ENCODE assay signal across 8 mouse cellular contexts in genomic region chr2:165782324-165782723, GRCm38 (mm10).
DNase-seq lines count a peak whose midpoint lies in the region; ATAC-seq lines count a peak whose summit lies in the region.

No protein-coding gene starts in this region.

- ATAC-seq in hindbrain, embryonic 14.5 days (ENCODE audit: low FRiP score): no peak

- no peak overlapping the region for H3K27ac ChIP-seq in hindbrain, embryonic 14.5 days

- no peaks in the 10 kb centered on the region for H3K9me3 ChIP-seq in hindbrain, embryonic 14.5 days (ENCODE audit: control insufficient read depth, low read length)

- H3K4me1 ChIP-seq in hindbrain, embryonic 14.5 days (replicated peaks; ENCODE audit: control insufficient read depth, insufficient read depth, low read length): no peaks in the 10 kb centered on the region; the same call in 1 of the 2 replicates

- no peaks in the 10 kb centered on the region for H3K27me3 ChIP-seq in hindbrain, embryonic 14.5 days (ENCODE audit: control insufficient read depth, insufficient read depth, low read length)

- H3K4me2 ChIP-seq in hindbrain, embryonic 14.5 days (replicated peaks): no peak overlapping the region

- peaks cover 47% of the 10 kb centered on the region for H3K36me3 ChIP-seq in hindbrain, embryonic 14.5 days (replicated peaks; ENCODE audit: control insufficient read depth, insufficient read depth)

- no peak overlapping the region for H3K4me3 ChIP-seq in hindbrain, embryonic 14.5 days (replicated peaks; ENCODE audit: low read length)

- 38% methylated on average over 5 of the region's 5 CpGs for WGBS in hindbrain, embryonic 14.5 days

- H3K9ac ChIP-seq in hindbrain, embryonic 14.5 days: no peak overlapping the region

- DNase-seq in MEL-GATA-1-ER (ENCODE audit: extremely low read depth, low read depth): peak; percentile 31
- peak; percentile 64 for DNase-seq in cerebellum, adult 11-12 months
- peak; percentile 83 for DNase-seq in forelimb bud, embryonic 11.5 days (ENCODE audit: low read depth, low spot score)
- peak; percentile 95 for DNase-seq in hindbrain, embryonic 14.5 days (ENCODE audit: low spot score)
- peak; percentile 83 to 89 for DNase-seq in layer of hippocampus, postnatal 25 days (ENCODE audit: extremely low spot score in 1 of 2, low spot score in 1 of 2)
- peak; percentile 69 for DNase-seq in lung, postnatal 25 days (ENCODE audit: low spot score)
- peak; percentile 42 for DNase-seq in retina, adult 2 months (ENCODE audit: low read depth, low spot score)
- peak; percentile 81 for DNase-seq in thymus, postnatal 25 days

Comparison
In these comparisons a context has a peak if more than half of its experiments do, and no peak if none do; other contexts are left out.
1. DNase-seq: peak in every context shown above with its lines; median percentile 95 in hindbrain, embryonic 14.5 days; 86 in layer of hippocampus, postnatal 25 days; 83 in forelimb bud, embryonic 11.5 days; 81 in thymus, postnatal 25 days; 69 in lung, postnatal 25 days; 64 in cerebellum, adult 11-12 months; 42 in retina, adult 2 months; 31 in MEL-GATA-1-ER.